Mouse (Mus musculus) liver, adult 2 months (tissue): ENCODE data around the gene Itm2c. TPM values are rescaled to one million over a fixed set of nuclear protein-coding genes. Genes with fewer than 3 reads are reported as not detected.

ENCODE experiments used
- DNase-seq: peaks from one replicate; pipeline ENCODE4 v3.0.0-alpha.2; 2011; ENCODE audit warnings: low read depth, low spot score; ENCODE audit errors: extremely low read depth
- H3K27ac ChIP-seq: fragments of 200-500 bp; replicated peaks from 2 replicates; pipeline ENCODE4 v1.5.1; 2012; ENCODE audit warnings: low read depth, mild to moderate bottlenecking, control low read depth, inconsistent platforms, low read length; ENCODE audit not compliant: insufficient read depth
- H3K27me3 ChIP-seq: fragments of 200-500 bp; 2 replicates; pipeline ENCODE4 v1.6.1; 2012; ENCODE audit warnings: mild to moderate bottlenecking, moderate library complexity, low read length, inconsistent platforms; ENCODE audit not compliant: control insufficient read depth, insufficient read depth
- H3K36me3 ChIP-seq: fragments of 200-500 bp; 2 replicates; pipeline ENCODE4 v1.6.1; 2012; ENCODE audit warnings: low read length, inconsistent platforms; ENCODE audit not compliant: control insufficient read depth, insufficient read depth
- H3K4me1 ChIP-seq: fragments of 200-500 bp; 2 replicates; pipeline ENCODE4 v1.6.1; 2011; ENCODE audit warnings: low read length; ENCODE audit not compliant: control insufficient read depth, insufficient read depth
- H3K4me3 ChIP-seq: fragments of 200-500 bp; 2 replicates; pipeline ENCODE4 v1.5.1; 2011; ENCODE audit warnings: low read depth, mild to moderate bottlenecking, control low read depth, low read length, moderate library complexity; ENCODE audit not compliant: insufficient read depth
- H3K79me2 ChIP-seq: fragments of 200-500 bp; 2 replicates; pipeline ENCODE4 v1.6.1; 2012; ENCODE audit warnings: inconsistent platforms, mild to moderate bottlenecking, low read length, moderate library complexity; ENCODE audit not compliant: control insufficient read depth, insufficient read depth
- H3K9ac ChIP-seq: fragments of 200-500 bp; 2 replicates; pipeline ENCODE4 v1.6.1; 2012; ENCODE audit warnings: low read depth, mild to moderate bottlenecking, control low read depth, inconsistent platforms, low read length
- CTCF ChIP-seq: fragments of 200-500 bp; IDR thresholded peaks from 2 replicates; pipeline ENCODE4 v1.5.1; 2011; ENCODE audit warnings: low read depth, low read length, control low read depth
- POLR2A ChIP-seq: fragments of 200-500 bp; IDR thresholded peaks from 2 replicates; pipeline ENCODE4 v1.6.1; 2011; ENCODE audit warnings: low read length, control low read depth; ENCODE audit not compliant: insufficient read depth; ENCODE audit errors: extremely low read depth
- WGBS: fragments of 180-500 bp; shearing (Covaris S2); methylation state at CpG from one replicate; pipeline ENCODE4 v1.1.7; 2018; 5-methylcytosine and 5-hydroxymethylcytosine counted together
- polyA plus RNA-seq: library from polyadenylated mRNA; depleted of rRNA; stranded (reverse); fragments of >200 nt; gene quantifications from 2 replicates; pipeline ENCODE4 v1.2.3, GENCODE M21; 2012
- total RNA-seq: library from RNA; depleted of rRNA; stranded (reverse); fragments of >200 nt; gene quantifications from 2 replicates; pipeline ENCODE4 v1.2.3, GENCODE M21; 2014

Itm2c gene
- total and polyA plus RNA-seq, 2 experiments: 39.1 to 60.1 TPM

DNA sequence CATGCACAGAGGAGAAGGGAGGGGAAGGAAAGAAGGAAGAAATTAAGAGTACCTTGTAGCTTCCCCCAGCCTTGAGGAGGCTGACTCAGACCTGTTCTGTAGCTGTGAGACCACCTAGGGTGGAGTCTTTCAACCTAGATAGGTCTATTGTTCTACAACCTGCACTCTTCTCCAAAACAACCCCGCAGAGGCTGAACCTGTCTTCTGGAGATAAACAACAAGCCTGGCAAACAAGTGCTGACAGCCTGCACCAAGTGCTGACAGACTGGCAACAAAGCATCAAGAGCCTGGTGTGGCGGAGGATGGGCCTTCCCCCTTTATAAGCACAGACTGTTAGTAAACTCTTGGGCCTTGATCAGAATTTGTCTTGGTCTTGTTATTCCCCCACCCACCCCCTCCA is 23.5 kb upstream of the Itm2c start:
- no peak overlapping the region for H3K4me3 ChIP-seq
- TF ChIP-seq POLR2A: no peak
- TF ChIP-seq CTCF: no peak
- no peaks in the 10 kb centered on the region for H3K36me3 ChIP-seq
- no peaks in the 10 kb centered on the region for H3K4me1 ChIP-seq
- no peak for DNase-seq
- WGBS: 68% methylated on average over 2 of the region's 2 CpGs
- no peaks in the 10 kb centered on the region for H3K27me3 ChIP-seq
- no peaks in the 10 kb centered on the region for H3K79me2 ChIP-seq
- H3K9ac ChIP-seq: no peak overlapping the region
- no peak overlapping the region for H3K27ac ChIP-seq

DNA sequence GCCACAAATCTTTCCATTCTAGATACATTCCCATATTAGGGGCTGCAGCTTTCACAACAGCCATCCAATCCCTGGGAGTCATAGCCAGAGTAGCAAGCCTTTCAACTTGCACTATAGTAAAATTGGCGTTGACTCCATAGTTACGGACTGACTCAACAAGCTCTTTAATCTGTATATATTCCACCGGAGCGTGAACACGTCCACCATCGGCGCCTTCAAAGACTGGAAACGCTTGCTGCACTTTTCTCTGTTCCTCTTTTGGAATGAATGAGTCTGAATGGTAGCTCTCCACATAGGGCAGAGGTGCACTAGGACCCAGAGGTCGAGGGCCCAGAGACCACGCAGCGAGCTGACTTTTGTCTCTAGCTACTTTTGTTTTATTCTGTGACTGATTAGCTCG is 12.1 kb upstream of the Itm2c start:
- no peaks in the 10 kb centered on the region for H3K79me2 ChIP-seq
- no peak for TF ChIP-seq POLR2A
- WGBS: 97% methylated on average over 12 of the region's 12 CpGs

DNA sequence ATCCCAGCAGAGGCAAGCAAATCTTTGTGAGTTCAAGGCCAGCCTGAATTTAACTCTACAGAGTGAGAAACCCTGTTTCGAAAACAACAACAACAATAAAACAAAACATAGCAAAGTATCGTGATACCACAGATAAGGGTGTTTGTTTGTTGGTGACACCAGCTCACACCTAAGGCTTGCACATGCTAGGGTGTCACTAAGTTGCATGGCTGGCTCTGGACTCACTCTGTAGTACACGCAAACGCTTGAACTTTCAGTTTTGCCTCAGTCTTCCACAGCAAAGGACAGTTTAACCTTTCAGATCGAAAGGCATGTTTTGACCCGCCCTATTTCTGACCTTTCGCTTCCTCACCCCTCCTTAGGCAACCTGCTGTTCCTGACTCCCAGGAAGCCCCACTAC is 6.9 kb upstream of the Itm2c start:
- no peaks in the 10 kb centered on the region for H3K4me1 ChIP-seq
- DNase-seq: no peak
- TF ChIP-seq POLR2A: no peak
- TF ChIP-seq CTCF: no peak
- no peaks in the 10 kb centered on the region for H3K79me2 ChIP-seq
- 71% methylated on average over 7 of the region's 7 CpGs for WGBS
- no peak overlapping the region for H3K4me3 ChIP-seq
- H3K27ac ChIP-seq: no peak overlapping the region
- no peaks in the 10 kb centered on the region for H3K36me3 ChIP-seq
- no peaks in the 10 kb centered on the region for H3K27me3 ChIP-seq
- H3K9ac ChIP-seq: no peak overlapping the region

More for the DNA sequence above, 12.1 kb upstream of the Itm2c start:
- no peak for DNase-seq
- H3K27ac ChIP-seq: no peak overlapping the region
- H3K9ac ChIP-seq: no peak overlapping the region
- H3K4me1 ChIP-seq: no peaks in the 10 kb centered on the region
- H3K36me3 ChIP-seq: no peaks in the 10 kb centered on the region
- H3K4me3 ChIP-seq: no peak overlapping the region
- H3K27me3 ChIP-seq: no peaks in the 10 kb centered on the region

DNA sequence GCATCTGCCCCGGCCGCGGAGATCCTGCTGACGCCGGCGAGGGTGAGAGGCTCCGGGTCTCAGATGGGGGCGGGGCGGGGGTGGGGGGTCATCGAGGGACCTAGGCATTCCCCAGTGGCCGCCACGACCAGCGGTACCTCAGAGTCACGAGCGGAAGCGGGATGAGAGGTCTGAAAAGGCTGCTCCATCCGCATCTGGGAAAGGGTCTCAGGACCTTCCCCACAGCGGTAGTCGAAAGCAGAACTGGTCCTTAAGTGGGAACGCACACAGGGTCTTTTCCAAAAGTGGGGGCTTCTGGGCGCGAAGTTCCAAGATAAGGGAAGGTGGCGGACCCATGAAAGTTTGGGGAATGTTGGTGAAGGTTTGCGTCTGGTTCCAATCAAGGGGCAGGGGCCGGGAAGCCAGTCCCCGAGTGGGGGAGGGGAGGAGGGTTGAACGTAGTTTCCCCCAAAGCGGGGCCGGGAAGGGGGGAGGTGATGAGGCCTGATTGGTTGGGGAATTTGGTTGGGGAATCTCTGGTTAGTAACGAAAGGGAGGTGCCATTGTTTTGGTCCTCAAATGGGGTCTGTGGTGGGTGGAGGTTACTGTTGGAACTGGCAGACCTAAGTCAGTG is 773 bp downstream of the Itm2c start:
- 2% methylated on average over 30 of the region's 30 CpGs for WGBS
- H3K4me3 ChIP-seq: peak overlapping the region; percentile 71
- DNase-seq: no peak
- H3K79me2 ChIP-seq: no peaks in the 10 kb centered on the region
- H3K36me3 ChIP-seq: no peaks in the 10 kb centered on the region
- H3K4me1 ChIP-seq: peaks cover 8% of the 10 kb centered on the region
- no peak overlapping the region for H3K27ac ChIP-seq
- H3K9ac ChIP-seq: peak overlapping the region; percentile 39
- TF ChIP-seq CTCF: no peak
- no peak for TF ChIP-seq POLR2A
- H3K27me3 ChIP-seq: no peaks in the 10 kb centered on the region

DNA sequence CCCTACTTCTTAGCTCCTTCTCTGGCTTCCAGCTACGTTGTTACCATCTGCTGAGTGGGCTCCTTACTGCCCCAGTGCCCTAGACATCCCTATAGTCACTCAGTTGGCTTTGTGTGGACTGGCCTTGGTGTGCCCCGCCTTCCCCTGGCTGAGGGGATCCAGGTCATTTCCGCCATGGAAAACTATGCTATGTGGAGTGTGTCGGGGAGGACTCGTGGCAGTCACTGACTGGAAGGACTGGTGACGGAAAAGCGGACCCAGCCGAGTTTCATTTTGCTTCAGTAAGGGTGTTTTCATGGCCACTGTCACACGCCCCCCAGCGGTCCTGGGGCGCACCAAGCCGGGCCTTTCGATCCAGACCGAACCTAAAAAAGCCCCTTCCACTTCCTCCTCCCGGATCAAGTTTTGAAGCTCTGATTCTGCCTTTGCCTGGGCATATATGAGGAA is 1.3 kb downstream of the Itm2c start:
- Histone ChIP-seq H3K27me3 (no peaks in the 10 kb centered on the region), H3K27ac (no peak overlapping the region), H3K9ac (peak overlapping the region; percentile 19), H3K79me2 (no peaks in the 10 kb centered on the region), H3K36me3 (no peaks in the 10 kb centered on the region), H3K4me1 (peaks cover 8% of the 10 kb centered on the region), H3K4me3 (peak overlapping the region; percentile 71)
- 11% methylated on average over 15 of the region's 15 CpGs for WGBS
- peak; percentile 46 for DNase-seq
- TF ChIP-seq POLR2A (no peak), CTCF (peak; percentile 62)

DNA sequence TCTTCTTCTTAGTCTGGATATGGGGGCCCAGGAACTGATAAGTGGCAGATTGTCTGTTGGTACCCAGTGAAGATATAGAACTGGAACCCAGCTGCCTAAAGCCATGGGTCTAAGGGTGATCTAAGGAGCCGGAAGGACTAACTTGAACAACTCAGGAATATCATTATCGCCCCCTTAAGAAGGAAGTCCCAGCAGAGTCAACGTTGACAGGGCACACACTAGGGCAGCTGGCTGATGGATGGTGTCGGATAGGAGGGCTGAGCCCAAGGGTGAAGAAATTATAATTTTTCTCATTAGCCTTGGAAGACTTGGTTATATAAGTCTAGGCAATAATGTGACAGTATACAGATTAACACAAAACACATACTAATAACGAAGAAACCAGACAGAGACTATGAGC is 2.0 kb downstream of the Itm2c start:
- Histone ChIP-seq H3K4me1 (peaks cover 11% of the 10 kb centered on the region), H3K9ac (no peak overlapping the region), H3K4me3 (no peak overlapping the region), H3K79me2 (no peaks in the 10 kb centered on the region), H3K36me3 (no peaks in the 10 kb centered on the region), H3K27me3 (no peaks in the 10 kb centered on the region), H3K27ac (no peak overlapping the region)
- 73% methylated on average over 5 of the region's 5 CpGs for WGBS
- no peak for DNase-seq
- no peak for TF ChIP-seq POLR2A
- no peak for TF ChIP-seq CTCF
